Mouse (Mus musculus) liver, embryonic 14.5 days (tissue): ENCODE measurements around the gene Slc8b1. TPM values are rescaled to one million over a fixed set of nuclear protein-coding genes. Genes with fewer than 3 reads are reported as not detected.

Experiments used
- ATAC-seq: fragments of 200-750 bp; cut with Nextera tagmentation; 2 replicates; pipeline ENCODE4 v1.8.0; 2017; ENCODE audit warnings: moderate number of reproducible peaks, mild to moderate bottlenecking, moderate library complexity; ENCODE audit not compliant: insufficient read depth
- DNase-seq, 3 experiments: peaks; one replicate each; pipeline ENCODE4 v3.0.0-alpha.2; 2012 to 2013; ENCODE audit warnings: low read depth in 3 of 3, low spot score in 3 of 3
- H3K27ac ChIP-seq: fragments of 300-500 bp; sonication (generic); 2 replicates; pipeline ENCODE4 v1.5.1; 2014; ENCODE audit warnings: moderate library complexity, mild to moderate bottlenecking, control low read depth, inconsistent platforms
- H3K27me3 ChIP-seq: fragments of 300-500 bp; sonication (generic); 2 replicates; pipeline ENCODE4 v1.6.1; 2014; ENCODE audit warnings: mild to moderate bottlenecking, low read length, moderate library complexity; ENCODE audit not compliant: control insufficient read depth, insufficient read depth
- H3K36me3 ChIP-seq: fragments of 300-500 bp; sonication (generic); replicated peaks from 2 replicates; pipeline ENCODE4 v1.6.1; 2014; ENCODE audit warnings: low read depth; ENCODE audit not compliant: control insufficient read depth, insufficient read depth
- H3K4me1 ChIP-seq, 2 experiments: fragments of 200-500 bp in 1 of 2; fragments of 300-500 bp in 1 of 2; sonication (generic) in 1 of 2; replicated peaks; 2 replicates each; pipeline ENCODE4 v1.6.1; 2012 to 2014; ENCODE audit warnings: antibody characterized with exemption in 1 of 2, inconsistent platforms in 1 of 2, low read length in 1 of 2; ENCODE audit not compliant: control insufficient read depth in 2 of 2, insufficient read depth in 2 of 2
- H3K4me2 ChIP-seq: fragments of 300-500 bp; sonication (generic); 2 replicates; pipeline ENCODE4 v1.6.1; 2014; ENCODE audit warnings: low read depth, mild to moderate bottlenecking, control low read depth, moderate library complexity
- H3K4me3 ChIP-seq, 2 experiments: fragments of 200-500 bp in 1 of 2; fragments of 300-500 bp in 1 of 2; sonication (generic) in 1 of 2; 2 replicates each; pipeline ENCODE4 v1.5.1; 2012 to 2014; ENCODE audit warnings: low read depth in 2 of 2, low read length in 2 of 2, mild to moderate bottlenecking in 2 of 2, control low read depth in 1 of 2, inconsistent platforms in 1 of 2, moderate library complexity in 1 of 2; ENCODE audit not compliant: insufficient read depth in 1 of 2
- H3K9ac ChIP-seq: fragments of 300-500 bp; sonication (generic); replicated peaks from 2 replicates; pipeline ENCODE4 v1.6.1; 2014; ENCODE audit warnings: mild to moderate bottlenecking, control low read depth, moderate library complexity
- H3K9me3 ChIP-seq: fragments of 300-500 bp; sonication (generic); 2 replicates; pipeline ENCODE4 v1.6.1; 2016; ENCODE audit warnings: low read length, mixed read lengths; ENCODE audit not compliant: control insufficient read depth
- CTCF ChIP-seq: IDR thresholded peaks from 2 replicates; pipeline ENCODE4 v1.5.1; 2016; ENCODE audit warnings: antibody characterized with exemption, low read depth, control low read depth
- EP300 ChIP-seq: IDR thresholded peaks from 2 replicates; pipeline ENCODE4 v1.6.1; 2016; ENCODE audit warnings: antibody characterized with exemption, low read depth
- WGBS: fragments of 180-500 bp; shearing (Covaris S2); extraction: QIAGEN DNeasy Blood & Tissue Kit; methylation state at CpG from one replicate; pipeline ENCODE4 v1.1.7; 2014; ENCODE audit not compliant: insufficient replicate concordance; 5-methylcytosine and 5-hydroxymethylcytosine counted together
- polyA plus RNA-seq, 2 experiments: library from polyadenylated mRNA; depleted of rRNA in 1 of 2; stranded (reverse) in 1 of 2; unstranded in 1 of 2; fragments of >200 nt; fragmentation: Nextera tagmentation in 1 of 2; extraction: Ambion mirVana in 1 of 2; gene quantifications; 2 replicates each; pipeline versions ENCODE4 v1.2.1 to v1.2.3; 2012 to 2014

Gene Slc8b1
- polyA plus RNA-seq, 2 experiments = 1.4 to 5.2 TPM

- no peaks in the 10 kb centered on the region for H3K36me3 ChIP-seq
- TF ChIP-seq CTCF (peak; percentile 99), EP300 (no peak)
- H3K9me3 ChIP-seq = no peaks in the 10 kb centered on the region
- H3K27me3 ChIP-seq = no peaks in the 10 kb centered on the region
- no peak overlapping the region for H3K27ac ChIP-seq
- H3K4me1 ChIP-seq = peaks cover 0 to 9% of the 10 kb centered on the region in 2 experiments; a peak in 2 of 4 replicates
- no peak overlapping the region for H3K9ac ChIP-seq
- peak overlapping the region in 1 of 2 experiments; percentile 45; a peak in 2 of 4 replicates for H3K4me3 ChIP-seq
- DNase-seq (peak; percentile 42 to 50 (median 43)), ATAC-seq (peak; percentile 27; the same call in 1 of the 2 replicates)
- peak overlapping the region; percentile 21 for H3K4me2 ChIP-seq
- 18% methylated on average over 16 of the region's 16 CpGs for WGBS
Observed at GRCm38 (mm10) chr5:120505368-120505767, 5.6 kb upstream of the Slc8b1 start.

GRCm38 (mm10) chr5:120505781-120506180, 5.2 kb upstream of the Slc8b1 start:
- no peaks in the 10 kb centered on the region for H3K9me3 ChIP-seq
- no peak overlapping the region for H3K27ac ChIP-seq
- H3K4me2 ChIP-seq = peak overlapping the region; percentile 21
- no peak overlapping the region for H3K9ac ChIP-seq
- WGBS = 54% methylated on average over 9 of the region's 9 CpGs
- no peak for DNase-seq
- no peak overlapping the region for H3K4me3 ChIP-seq
- H3K4me1 ChIP-seq = peaks cover 1 to 9% of the 10 kb centered on the region in 2 experiments; a peak in 2 of 4 replicates
- no peak for TF ChIP-seq CTCF
- TF ChIP-seq EP300 = no peak
- H3K27me3 ChIP-seq = no peaks in the 10 kb centered on the region
- H3K36me3 ChIP-seq = no peaks in the 10 kb centered on the region
- no peak for ATAC-seq

GRCm38 (mm10) chr5:120506490-120506889, 4.5 kb upstream of the Slc8b1 start:
- no peaks in the 10 kb centered on the region for H3K36me3 ChIP-seq
- 67% methylated on average over 9 of the region's 9 CpGs for WGBS
- H3K4me2 ChIP-seq = no peak overlapping the region
- no peak for ATAC-seq
- H3K9me3 ChIP-seq = no peaks in the 10 kb centered on the region
- H3K27ac ChIP-seq = no peak overlapping the region
- TF ChIP-seq EP300 = no peak
- no peak for TF ChIP-seq CTCF
- H3K4me1 ChIP-seq = peaks cover 6 to 11% of the 10 kb centered on the region in 2 experiments
- no peak overlapping the region for H3K4me3 ChIP-seq
- H3K27me3 ChIP-seq = no peaks in the 10 kb centered on the region
- H3K9ac ChIP-seq = no peak overlapping the region
- no peak for DNase-seq

DNA sequence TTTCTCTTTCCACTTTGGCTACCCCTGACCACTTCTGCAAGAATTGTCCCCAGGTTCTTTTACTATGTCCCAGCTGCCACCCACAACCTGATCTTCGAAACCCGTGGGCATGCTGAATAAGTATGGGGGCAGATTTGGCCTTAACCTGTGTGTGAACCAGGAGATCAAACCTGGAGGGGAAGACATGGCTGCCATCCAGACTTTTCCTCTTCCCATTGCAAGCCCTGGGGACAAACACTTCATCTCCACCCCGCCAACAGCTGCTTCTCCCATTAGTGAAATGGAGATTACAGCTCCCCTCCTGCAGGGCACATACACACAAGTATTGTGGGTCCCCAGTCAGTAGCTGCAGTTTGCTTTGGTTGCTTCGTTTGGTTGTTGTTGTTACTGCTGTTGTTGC, 3.7 kb upstream of the Slc8b1 start:
- DNase-seq (no peak), ATAC-seq (no peak)
- 54% methylated on average over 4 of the region's 4 CpGs for WGBS
- Histone ChIP-seq H3K4me2 (no peak overlapping the region), H3K9ac (no peak overlapping the region), H3K9me3 (no peaks in the 10 kb centered on the region), H3K4me3 (no peak overlapping the region), H3K36me3 (no peaks in the 10 kb centered on the region), H3K27me3 (no peaks in the 10 kb centered on the region), H3K4me1 (peaks cover 8 to 12% of the 10 kb centered on the region in 2 experiments), H3K27ac (no peak overlapping the region)
- TF ChIP-seq EP300 (no peak), CTCF (no peak)

GRCm38 (mm10) chr5:120511643-120512220, 764 bp downstream of the Slc8b1 start:
- peak in 1 of 3 experiments; percentile 14 for DNase-seq
- WGBS = 9% methylated on average over 14 of the region's 14 CpGs
- H3K4me3 ChIP-seq = peak overlapping the region; percentile 59 to 67
- H3K4me1 ChIP-seq = peaks cover 8% of the 10 kb centered on the region in 2 experiments
- H3K36me3 ChIP-seq = no peaks in the 10 kb centered on the region
- no peaks in the 10 kb centered on the region for H3K9me3 ChIP-seq
- H3K27me3 ChIP-seq = no peaks in the 10 kb centered on the region
- H3K27ac ChIP-seq = no peak overlapping the region
- peak overlapping the region; percentile 83 for H3K4me2 ChIP-seq
- ATAC-seq = no peak
- TF ChIP-seq EP300 (no peak), CTCF (no peak)
- H3K9ac ChIP-seq = peak overlapping the region; percentile 47
